ENCODE assay signal across 12 mouse cellular contexts in genomic region chr7:103854669-103855068, GRCm38 (mm10). TPM values are rescaled to one million over a fixed set of nuclear protein-coding genes. Genes with fewer than 3 reads are reported as not detected.
"Had no signal": no experiment of that assay in that cellular context is flagged by ENCODE, and none has a peak within 500 bp of the region (broad histone marks: within the 10 kb centered on the region; RNA-seq: fewer than 3 reads in every experiment).

No protein-coding gene starts in this region.

- ATAC-seq: midbrain, embryonic 15.5 days had no signal

- H3K36me3 ChIP-seq: limb, embryonic 13.5 days; midbrain, embryonic 15.5 days; neural tube, embryonic 12.5 days had no signal

- H3K27ac ChIP-seq: limb, embryonic 13.5 days; midbrain, embryonic 15.5 days; neural tube, embryonic 12.5 days; stomach, postnatal 0 days had no signal

- H3K9me3 ChIP-seq: limb, embryonic 13.5 days; midbrain, embryonic 15.5 days; neural tube, embryonic 12.5 days had no signal

- H3K4me1 ChIP-seq: limb, embryonic 13.5 days; midbrain, embryonic 15.5 days; neural tube, embryonic 12.5 days had no signal

- H3K27me3 ChIP-seq: limb, embryonic 13.5 days; midbrain, embryonic 15.5 days; neural tube, embryonic 12.5 days had no signal

- H3K9ac ChIP-seq: limb, embryonic 13.5 days; midbrain, embryonic 15.5 days; neural tube, embryonic 12.5 days had no signal

- DNase-seq: kidney, postnatal 10 days; left cerebral cortex, postnatal 4 days; lung, adult 18-20 months; thymus, postnatal 4 days had no signal

- H3K4me3 ChIP-seq: limb, embryonic 13.5 days; midbrain, embryonic 15.5 days; neural tube, embryonic 12.5 days had no signal

- H3K4me2 ChIP-seq: limb, embryonic 13.5 days; midbrain, embryonic 11.5 days; midbrain, embryonic 15.5 days; neural tube, embryonic 12.5 days had no signal

RNA-seq across cellular contexts. Expression of gene Hbb-y, which starts 1.7 kb away (rescaled TPM):
- polyA plus RNA-seq: large intestine, adult 2 months; stomach, postnatal 0 days had no signal

RNA-seq across cellular contexts. Expression of gene Hbb-bh1, which starts 11.7 kb away (rescaled TPM):
- polyA plus RNA-seq: large intestine, adult 2 months; stomach, postnatal 0 days had no signal

RNA-seq across cellular contexts. Expression of gene Hbb-bh2, which starts 14.3 kb away (rescaled TPM):
- polyA plus RNA-seq: kidney, embryonic 14.5 days; large intestine, adult 2 months; limb, embryonic 13.5 days; lung, embryonic 16.5 days; midbrain, embryonic 11.5 days; midbrain, embryonic 15.5 days; stomach, postnatal 0 days had no signal

RNA-seq across cellular contexts. Expression of gene Olfr66, which starts 31.4 kb away (rescaled TPM):
- polyA plus RNA-seq: kidney, embryonic 14.5 days; large intestine, adult 2 months; limb, embryonic 13.5 days; lung, embryonic 16.5 days; midbrain, embryonic 11.5 days; midbrain, embryonic 15.5 days; neural tube, embryonic 12.5 days; stomach, postnatal 0 days had no signal
